8 mouse cellular contexts compared by ENCODE assay signal in the genomic region with DNA sequence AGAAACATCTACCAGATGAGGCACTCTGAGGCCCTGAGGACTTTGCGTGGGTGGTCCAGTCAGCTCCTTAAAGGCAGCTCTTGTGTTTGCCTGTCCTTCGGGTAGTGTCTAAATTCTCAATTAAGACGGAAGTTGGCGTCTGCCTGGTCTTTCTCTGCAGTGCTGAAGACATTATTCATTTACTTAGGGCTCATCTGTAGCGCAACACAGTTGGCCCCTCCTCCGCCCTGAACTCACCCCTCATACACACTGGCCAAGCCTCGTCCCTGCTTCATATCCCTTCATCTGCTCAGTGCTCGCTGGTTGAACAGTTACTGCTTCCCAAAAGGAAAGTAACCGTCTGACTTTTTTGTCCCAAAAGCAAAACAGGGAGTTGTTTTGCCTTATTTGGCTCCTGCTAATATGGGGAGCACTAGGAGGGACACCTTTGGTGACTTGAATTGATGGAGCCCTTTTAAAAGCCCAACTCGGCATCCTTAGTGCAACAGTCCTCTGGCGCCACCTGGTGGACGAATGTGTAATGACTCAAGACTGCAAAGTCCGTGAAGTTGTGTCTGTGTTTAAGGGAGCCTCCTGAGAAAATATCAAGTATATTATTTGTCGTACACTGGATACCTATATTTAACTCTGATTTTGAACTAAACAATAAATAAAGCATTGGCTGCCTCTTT. TPM values are rescaled to one million over a fixed set of nuclear protein-coding genes. Genes with fewer than 3 reads are reported as not detected.
DNase-seq lines count a peak whose midpoint lies in the region; ATAC-seq and TF ChIP-seq lines count a peak whose summit lies in the region.

No protein-coding gene starts in this region.

- H3K27me3 ChIP-seq in forebrain, postnatal 0 days (ENCODE audit: insufficient read depth, low read length), result no peaks in the 10 kb centered on the region
- no peaks in the 10 kb centered on the region for H3K27me3 ChIP-seq in hindbrain, embryonic 16.5 days (replicated peaks; ENCODE audit: control insufficient read depth, insufficient read depth, low read length)
- no peaks in the 10 kb centered on the region for H3K27me3 ChIP-seq in midbrain, embryonic 13.5 days

- WGBS in forebrain, postnatal 0 days, result 35% methylated on average over 14 of the region's 14 CpGs
- WGBS in hindbrain, embryonic 16.5 days, result 31% methylated on average over 14 of the region's 14 CpGs
- WGBS in midbrain, embryonic 13.5 days, result 37% methylated on average over 14 of the region's 14 CpGs

- no peak overlapping the region for H3K4me2 ChIP-seq in forebrain, postnatal 0 days (ENCODE audit: low read depth)
- no peak overlapping the region for H3K4me2 ChIP-seq in hindbrain, embryonic 16.5 days (ENCODE audit: low read length)
- H3K4me2 ChIP-seq in midbrain, embryonic 13.5 days (replicated peaks), result no peak overlapping the region

- H3K9ac ChIP-seq in forebrain, postnatal 0 days, result no peak overlapping the region
- H3K9ac ChIP-seq in hindbrain, embryonic 16.5 days (ENCODE audit: low read depth, low read length), result no peak overlapping the region
- no peak overlapping the region for H3K9ac ChIP-seq in midbrain, embryonic 13.5 days (replicated peaks)

- no peaks in the 10 kb centered on the region for H3K36me3 ChIP-seq in forebrain, postnatal 0 days (ENCODE audit: insufficient read depth)
- H3K36me3 ChIP-seq in hindbrain, embryonic 16.5 days (ENCODE audit: control insufficient read depth, insufficient read depth, low read length), result no peaks in the 10 kb centered on the region
- no peaks in the 10 kb centered on the region for H3K36me3 ChIP-seq in midbrain, embryonic 13.5 days

- peak; percentile 80 for DNase-seq in T-cell, adult 2 months (ENCODE audit: low spot score)
- peak; percentile 62 for DNase-seq in cerebellum, adult 11 months
- peak; percentile 89 for DNase-seq in forebrain, postnatal 0 days
- DNase-seq in left cerebral cortex, adult 18-20 months (ENCODE audit: low spot score in 2 of 2), result peak; percentile 85 to 91
- DNase-seq in spleen, adult 12 weeks (ENCODE audit: low spot score), result peak; percentile 64

- H3K27ac ChIP-seq in forebrain, postnatal 0 days (ENCODE audit: low read depth, low read length), result no peak overlapping the region
- H3K27ac ChIP-seq in hindbrain, embryonic 16.5 days (ENCODE audit: low read depth, low read length), result no peak overlapping the region
- no peak overlapping the region for H3K27ac ChIP-seq in midbrain, embryonic 13.5 days

- no peaks in the 10 kb centered on the region for H3K9me3 ChIP-seq in forebrain, postnatal 0 days (ENCODE audit: low read length)
- no peaks in the 10 kb centered on the region for H3K9me3 ChIP-seq in hindbrain, embryonic 16.5 days (ENCODE audit: control insufficient read depth, low read length)
- no peaks in the 10 kb centered on the region for H3K9me3 ChIP-seq in midbrain, embryonic 13.5 days

- peak; percentile 64; the same call in 1 of the 2 replicates for ATAC-seq in forebrain, postnatal 0 days
- ATAC-seq in hindbrain, embryonic 16.5 days, result 0 out of 2 replicates have a peak, but pooled peaks have one; percentile 54
- peak; percentile 58; the same call in 1 of the 2 replicates for ATAC-seq in midbrain, embryonic 13.5 days
- ATAC-seq in inflammation-experienced regulatory T-cells, adult 6 months, result no peak

- no peak overlapping the region for H3K4me3 ChIP-seq in forebrain, postnatal 0 days (ENCODE audit: low read depth, low read length)
- H3K4me3 ChIP-seq in hindbrain, embryonic 16.5 days (ENCODE audit: low read length), result no peak overlapping the region
- H3K4me3 ChIP-seq in midbrain, embryonic 13.5 days (replicated peaks), result no peak overlapping the region

- H3K4me1 ChIP-seq in forebrain, postnatal 0 days (ENCODE audit: insufficient read depth), result no peaks in the 10 kb centered on the region
- 0 out of 2 replicates have a peak, but pooled peaks cover 2% of the 10 kb centered on the region for H3K4me1 ChIP-seq in hindbrain, embryonic 16.5 days (ENCODE audit: control insufficient read depth, insufficient read depth, low read depth, low read length)
- no peaks in the 10 kb centered on the region for H3K4me1 ChIP-seq in midbrain, embryonic 13.5 days (replicated peaks)

- TF ChIP-seq CTCF in forebrain, postnatal 0 days (IDR thresholded peaks at IDR 0.05; ENCODE audit: low read depth), result peak; percentile 96

RNA-seq across cellular contexts. Expression of gene Setd4, which starts 27.3 kb away (rescaled TPM):
- total RNA-seq in forebrain, postnatal 0 days (2014; rRNA removed), result 15.9 and 16.8 TPM in 2 replicates
- polyA plus RNA-seq in forebrain, postnatal 0 days (2015; fragmentation: Nextera tagmentation; extraction: Ambion mirVana), result 11.9 and 14.7 TPM in 2 replicates
- polyA plus RNA-seq in hindbrain, embryonic 16.5 days (2015; fragmentation: Nextera tagmentation; extraction: Ambion mirVana), result 15.8 and 17.1 TPM in 2 replicates
- 10 to 100 TPM in 1 of 2 experiments, 1 to 10 TPM in 1; 10.0 to 11.5 TPM for total RNA-seq in left cerebral cortex, adult 18-20 months (2021)
- polyA plus RNA-seq in midbrain, embryonic 13.5 days (2015; fragmentation: Nextera tagmentation; extraction: Ambion mirVana), result 15.2 and 16.4 TPM in 2 replicates
- 10 to 100 TPM; 17.7 to 40.4 (median 40.3) TPM for polyA plus RNA-seq in inflammation-experienced regulatory T-cells, adult 6 months (2017; shearing (Covaris generic))

RNA-seq across cellular contexts. Expression of gene Cbr1, which starts 29.1 kb away (rescaled TPM):
- total RNA-seq in forebrain, postnatal 0 days (2014; rRNA removed), result 58.2 and 68.8 TPM in 2 replicates
- 109 and 111 TPM in 2 replicates for polyA plus RNA-seq in forebrain, postnatal 0 days (2015; fragmentation: Nextera tagmentation; extraction: Ambion mirVana)
- polyA plus RNA-seq in hindbrain, embryonic 16.5 days (2015; fragmentation: Nextera tagmentation; extraction: Ambion mirVana), result 138 and 152 TPM in 2 replicates
- 10 to 100 TPM; 67.9 to 74.3 TPM for total RNA-seq in left cerebral cortex, adult 18-20 months (2021)
- polyA plus RNA-seq in midbrain, embryonic 13.5 days (2015; fragmentation: Nextera tagmentation; extraction: Ambion mirVana), result 156 and 157 TPM in 2 replicates
- polyA plus RNA-seq in inflammation-experienced regulatory T-cells, adult 6 months (2017; shearing (Covaris generic)), result 10 to 100 TPM; 20.1 to 44.4 (median 44.1) TPM

RNA-seq across cellular contexts. Expression of gene Gm5678, which starts 51.4 kb away (rescaled TPM):
- not detected in 2 replicates for total RNA-seq in forebrain, postnatal 0 days (2014; rRNA removed)
- not detected in 2 replicates for polyA plus RNA-seq in forebrain, postnatal 0 days (2015; fragmentation: Nextera tagmentation; extraction: Ambion mirVana)
- polyA plus RNA-seq in hindbrain, embryonic 16.5 days (2015; fragmentation: Nextera tagmentation; extraction: Ambion mirVana), result not detected in 2 replicates
- total RNA-seq in left cerebral cortex, adult 18-20 months (2021), result 1 to 10 TPM; 3.3 to 5.0 TPM
- not detected in 2 replicates for polyA plus RNA-seq in midbrain, embryonic 13.5 days (2015; fragmentation: Nextera tagmentation; extraction: Ambion mirVana)
- under 1 TPM in 1 of 3 experiments, not detected in 2; 0.66 TPM for polyA plus RNA-seq in inflammation-experienced regulatory T-cells, adult 6 months (2017; shearing (Covaris generic))
